Mouse (Mus musculus): ENCODE data around the gene Mvp. TPM values are rescaled to one million over a fixed set of nuclear protein-coding genes. Genes with fewer than 3 reads are reported as not detected.

The Mvp gene
- polyA plus RNA-seq, 1 experiment from 2014 or later = 44.6 TPM

- H3K9ac ChIP-seq (replicated peaks; ENCODE audit: low read depth) = no peak overlapping the region
- no peak overlapping the region for H3K27ac ChIP-seq (ENCODE audit: low read length)
- H3K4me3 ChIP-seq (ENCODE audit: low read depth, low read length) = no peak overlapping the region
- H3K4me2 ChIP-seq (replicated peaks; ENCODE audit: low read depth, low read length) = no peak overlapping the region
- H3K36me3 ChIP-seq (ENCODE audit: insufficient read depth, low read length) = no peaks in the 10 kb centered on the region; the same call in 1 of the 2 replicates
- no peak for TF ChIP-seq EP300 (IDR thresholded peaks at IDR 0.05)
- TF ChIP-seq CTCF (IDR thresholded peaks at IDR 0.05) = peak; percentile 84
- peaks cover 13% of the 10 kb centered on the region for H3K27me3 ChIP-seq (replicated peaks; ENCODE audit: insufficient read depth, low read length)
- WGBS = 42% methylated on average over 3 of the region's 3 CpGs
- ATAC-seq = peak; percentile 42; the same call in 1 of the 2 replicates
- H3K9me3 ChIP-seq (ENCODE audit: low read length) = no peaks in the 10 kb centered on the region
- H3K4me1 ChIP-seq (ENCODE audit: insufficient read depth, low read depth, low read length) = peaks cover 5% of the 10 kb centered on the region; the same call in 1 of the 2 replicates
- DNase-seq (ENCODE audit: low spot score) = peak; percentile 56
Measured at GRCm38 (mm10) chr7:126946530-126946929, 67.9 kb downstream of the Mvp start.

GRCm38 (mm10) chr7:126941801-126942200 lies 72.6 kb downstream of the Mvp start:
- H3K9ac ChIP-seq (replicated peaks; ENCODE audit: low read depth) = no peak overlapping the region
- H3K4me2 ChIP-seq (replicated peaks; ENCODE audit: low read depth, low read length) = no peak overlapping the region
- ATAC-seq (no peak), DNase-seq (ENCODE audit: low spot score) (no peak)
- H3K4me1 ChIP-seq (ENCODE audit: insufficient read depth, low read depth, low read length) = no peaks in the 10 kb centered on the region
- no peak for TF ChIP-seq EP300 (IDR thresholded peaks at IDR 0.05)
- TF ChIP-seq CTCF (IDR thresholded peaks at IDR 0.05) = no peak
- no peaks in the 10 kb centered on the region; the same call in 1 of the 2 replicates for H3K36me3 ChIP-seq (ENCODE audit: insufficient read depth, low read length)
- H3K27ac ChIP-seq (ENCODE audit: low read length) = no peak overlapping the region
- H3K27me3 ChIP-seq (replicated peaks; ENCODE audit: insufficient read depth, low read length) = no peaks in the 10 kb centered on the region
- no peaks in the 10 kb centered on the region for H3K9me3 ChIP-seq (ENCODE audit: low read length)
- WGBS = 74% methylated on average over 5 of the region's 5 CpGs
- H3K4me3 ChIP-seq (ENCODE audit: low read depth, low read length) = no peak overlapping the region

- Histone ChIP-seq H3K4me1 (ENCODE audit: insufficient read depth, low read depth, low read length) (no peaks in the 10 kb centered on the region), H3K9me3 (ENCODE audit: low read length) (no peaks in the 10 kb centered on the region), H3K4me3 (ENCODE audit: low read depth, low read length) (no peak overlapping the region), H3K9ac (replicated peaks; ENCODE audit: low read depth) (no peak overlapping the region), H3K4me2 (replicated peaks; ENCODE audit: low read depth, low read length) (no peak overlapping the region), H3K27me3 (replicated peaks; ENCODE audit: insufficient read depth, low read length) (no peaks in the 10 kb centered on the region), H3K27ac (ENCODE audit: low read length) (no peak overlapping the region), H3K36me3 (ENCODE audit: insufficient read depth, low read length) (no peaks in the 10 kb centered on the region; the same call in 1 of the 2 replicates)
- ATAC-seq (peak; percentile 19), DNase-seq (ENCODE audit: low spot score) (no peak)
- TF ChIP-seq EP300 (IDR thresholded peaks at IDR 0.05) (no peak), CTCF (IDR thresholded peaks at IDR 0.05) (no peak)
- 50% methylated on average over 6 of the region's 6 CpGs for WGBS
Measured at GRCm38 (mm10) chr7:126941171-126941570, 73.2 kb downstream of the Mvp start.

Small RNAs within 50 kb of the gene (microRNA-seq; reads per million reads assigned to microRNA genes)
- not detected for gene Gm44343

Other genes with a start within 250 kb of the Mvp start
- gene Gdpd3, start 248.3 kb downstream of the Mvp start, polyA plus RNA-seq (2015; fragmentation: Nextera tagmentation; extraction: Ambion mirVana) = 3.4 and 4.1 TPM in 2 replicates
- 325 and 340 TPM in 2 replicates for gene Ypel3, start 237.7 kb downstream of the Mvp start, polyA plus RNA-seq (2015; fragmentation: Nextera tagmentation; extraction: Ambion mirVana)
- 0.56 and 0.74 TPM in 2 replicates for gene Tbx6, start 233.1 kb downstream of the Mvp start, polyA plus RNA-seq (2015; fragmentation: Nextera tagmentation; extraction: Ambion mirVana)
- gene Ppp4c, start 222.1 kb downstream of the Mvp start, polyA plus RNA-seq (2015; fragmentation: Nextera tagmentation; extraction: Ambion mirVana) = 150 and 151 TPM in 2 replicates
- 0.13 and 0.19 TPM in 2 replicates for gene Fam57b, start 217.0 kb downstream of the Mvp start, polyA plus RNA-seq (2015; fragmentation: Nextera tagmentation; extraction: Ambion mirVana)
- gene 4930451I11Rik, start 183.0 kb downstream of the Mvp start, polyA plus RNA-seq (2015; fragmentation: Nextera tagmentation; extraction: Ambion mirVana) = not detected in 2 replicates
- 0.20 and 0.33 TPM in 2 replicates for gene Doc2a, start 167.2 kb downstream of the Mvp start, polyA plus RNA-seq (2015; fragmentation: Nextera tagmentation; extraction: Ambion mirVana)
- gene Hirip3, start 152.6 kb downstream of the Mvp start, polyA plus RNA-seq (2015; fragmentation: Nextera tagmentation; extraction: Ambion mirVana) = 8.4 and 9.3 TPM in 2 replicates
- 52.2 and 54.7 TPM in 2 replicates for gene Ino80e, start 152.2 kb downstream of the Mvp start, polyA plus RNA-seq (2015; fragmentation: Nextera tagmentation; extraction: Ambion mirVana)
- gene Taok2, start 129.9 kb downstream of the Mvp start, polyA plus RNA-seq (2015; fragmentation: Nextera tagmentation; extraction: Ambion mirVana) = 36.1 and 39.0 TPM in 2 replicates
- gene Tmem219, start 91.7 kb downstream of the Mvp start, polyA plus RNA-seq (2015; fragmentation: Nextera tagmentation; extraction: Ambion mirVana) = 42.5 and 45.0 TPM in 2 replicates
- 12.1 and 14.9 TPM in 2 replicates for gene Kctd13, start 85.7 kb downstream of the Mvp start, polyA plus RNA-seq (2015; fragmentation: Nextera tagmentation; extraction: Ambion mirVana)
- not detected in 2 replicates for gene Asphd1, start 65.0 kb downstream of the Mvp start, polyA plus RNA-seq (2015; fragmentation: Nextera tagmentation; extraction: Ambion mirVana)
- 1.7 and 3.0 TPM in 2 replicates for gene Sez6l2, start 64.1 kb downstream of the Mvp start, polyA plus RNA-seq (2015; fragmentation: Nextera tagmentation; extraction: Ambion mirVana)
- 164 and 173 TPM in 2 replicates for gene Cdipt, start 38.7 kb downstream of the Mvp start, polyA plus RNA-seq (2015; fragmentation: Nextera tagmentation; extraction: Ambion mirVana)
- 3.0 and 3.3 TPM in 2 replicates for gene Cdiptos, start 38.5 kb downstream of the Mvp start, polyA plus RNA-seq (2015; fragmentation: Nextera tagmentation; extraction: Ambion mirVana)
- gene Pagr1b, start 1.9 kb upstream of the Mvp start, polyA plus RNA-seq (2015; fragmentation: Nextera tagmentation; extraction: Ambion mirVana) = 1.00 and 1.1 TPM in 2 replicates
- 20.7 and 28.3 TPM in 2 replicates for gene Pagr1a, start 2.7 kb upstream of the Mvp start, polyA plus RNA-seq (2015; fragmentation: Nextera tagmentation; extraction: Ambion mirVana)
- 28.5 and 29.3 TPM in 2 replicates for gene Gm42742, start 6.5 kb upstream of the Mvp start, polyA plus RNA-seq (2015; fragmentation: Nextera tagmentation; extraction: Ambion mirVana)
- gene Prrt2, start 6.6 kb upstream of the Mvp start, polyA plus RNA-seq (2015; fragmentation: Nextera tagmentation; extraction: Ambion mirVana) = 1.0 and 1.3 TPM in 2 replicates
- gene Maz, start 12.4 kb upstream of the Mvp start, polyA plus RNA-seq (2015; fragmentation: Nextera tagmentation; extraction: Ambion mirVana) = 36.1 and 37.0 TPM in 2 replicates
- gene Kif22, start 27.9 kb upstream of the Mvp start, polyA plus RNA-seq (2015; fragmentation: Nextera tagmentation; extraction: Ambion mirVana) = 7.0 and 9.2 TPM in 2 replicates
- gene Zg16, start 72.7 kb upstream of the Mvp start, polyA plus RNA-seq (2015; fragmentation: Nextera tagmentation; extraction: Ambion mirVana) = 0.20 and 0.30 TPM in 2 replicates
- 14.6 and 16.0 TPM in 2 replicates for gene AI467606, start 76.7 kb upstream of the Mvp start, polyA plus RNA-seq (2015; fragmentation: Nextera tagmentation; extraction: Ambion mirVana)
- gene Qprt, start 107.6 kb upstream of the Mvp start, polyA plus RNA-seq (2015; fragmentation: Nextera tagmentation; extraction: Ambion mirVana) = 0.14 and 0.21 TPM in 2 replicates
- 0.73 and 0.83 TPM in 2 replicates for gene Spn, start 123.2 kb upstream of the Mvp start, polyA plus RNA-seq (2015; fragmentation: Nextera tagmentation; extraction: Ambion mirVana)
- 28.4 and 29.6 TPM in 2 replicates for gene Cd2bp2, start 181.4 kb upstream of the Mvp start, polyA plus RNA-seq (2015; fragmentation: Nextera tagmentation; extraction: Ambion mirVana)
- gene Tbc1d10b, start 193.8 kb upstream of the Mvp start, polyA plus RNA-seq (2015; fragmentation: Nextera tagmentation; extraction: Ambion mirVana) = 14.4 and 15.0 TPM in 2 replicates
- gene Mylpf, start 194.3 kb upstream of the Mvp start, polyA plus RNA-seq (2015; fragmentation: Nextera tagmentation; extraction: Ambion mirVana) = 6.4 and 8.0 TPM in 2 replicates
- 15.5 and 15.7 TPM in 2 replicates for gene Zfp553, start 218.4 kb upstream of the Mvp start, polyA plus RNA-seq (2015; fragmentation: Nextera tagmentation; extraction: Ambion mirVana)
- 13.0 TPM in 2 replicates for gene Sept1, start 218.5 kb upstream of the Mvp start, polyA plus RNA-seq (2015; fragmentation: Nextera tagmentation; extraction: Ambion mirVana)
- gene Zfp771, start 229.7 kb upstream of the Mvp start, polyA plus RNA-seq (2015; fragmentation: Nextera tagmentation; extraction: Ambion mirVana) = 34.9 and 36.9 TPM in 2 replicates
- gene Dctpp1, start 246.1 kb upstream of the Mvp start, polyA plus RNA-seq (2015; fragmentation: Nextera tagmentation; extraction: Ambion mirVana) = 35.7 and 36.4 TPM in 2 replicates

Measured in lung, postnatal 0 days (tissue).